Mouse (Mus musculus): ENCODE results near the gene H2-Oa.

GRCm38 (mm10) chr17:34134451-34134850 lies 42.3 kb downstream of the H2-Oa start:
- TF ChIP-seq GATA1 (IDR thresholded peaks at IDR 0.05; ENCODE audit: low read length) (no peak), TAL1 (IDR thresholded peaks at IDR 0.05; ENCODE audit: low read length) (no peak)
